10 mouse cellular contexts compared by ENCODE assay signal in genomic region chr19:11813649-11814048, GRCm38 (mm10). TPM values are rescaled to one million over a fixed set of nuclear protein-coding genes. Genes with fewer than 3 reads are reported as not detected.
A peak's percentile ranks its signal among the peaks of the same experiment; 100 is the strongest.
DNase-seq lines count a peak whose midpoint lies in the region; ATAC-seq and TF ChIP-seq lines count a peak whose summit lies in the region.
"Had no signal": no experiment of that assay in that cellular context is flagged by ENCODE, and none has a peak within 500 bp of the region (broad histone marks: within the 10 kb centered on the region; RNA-seq: fewer than 3 reads in every experiment).

No protein-coding gene starts in this region.

- 11% methylated on average over 8 of the region's 8 CpGs for WGBS in heart, embryonic 15.5 days
- 92% methylated on average over 8 of the region's 8 CpGs for WGBS in macrophage (ENCODE audit: missing documents)

- H3K4me3 ChIP-seq in ES-Bruce4 (ENCODE audit: low read depth, low read length) (no peak overlapping the region), macrophage (ENCODE audit: inconsistent target) (no peak overlapping the region)
- H3K4me3 ChIP-seq in heart, embryonic 15.5 days: no peak overlapping the region
- H3K4me3 ChIP-seq: embryonic facial prominence, embryonic 13.5 days had no signal

- H3K36me3 ChIP-seq in ES-Bruce4 (ENCODE audit: control insufficient read depth, insufficient read depth, low read length, poor library complexity, severe bottlenecking): no peaks in the 10 kb centered on the region
- no peaks in the 10 kb centered on the region for H3K36me3 ChIP-seq in heart, embryonic 15.5 days
- H3K36me3 ChIP-seq in macrophage (ENCODE audit: inconsistent target): no peaks in the 10 kb centered on the region
- H3K36me3 ChIP-seq: embryonic facial prominence, embryonic 13.5 days had no signal

- TF ChIP-seq CTCF in ES-Bruce4 (IDR thresholded peaks at IDR 0.05; ENCODE audit: low read depth, low read length): no peak

- no peak; the same call in 1 of the 2 replicates for ATAC-seq in heart, embryonic 15.5 days (replicated peaks; ENCODE audit: insufficient number of reproducible peaks, insufficient read depth, low FRiP score, low read depth)
- ATAC-seq: activated CD4-positive, CD25-positive, alpha-beta regulatory T cell, adult 4 months; hindbrain, postnatal 0 days had no signal

- no peaks in the 10 kb centered on the region for H3K27me3 ChIP-seq in ES-Bruce4 (ENCODE audit: control insufficient read depth, insufficient read depth, low read length, poor library complexity, severe bottlenecking)
- 0 out of 2 replicates have a peak, but pooled peaks cover 3% of the 10 kb centered on the region for H3K27me3 ChIP-seq in heart, embryonic 15.5 days

- peak overlapping the region; percentile 35 for H3K9ac ChIP-seq in ES-Bruce4 (ENCODE audit: low read depth, poor library complexity, severe bottlenecking)
- H3K9ac ChIP-seq in heart, embryonic 15.5 days: no peak overlapping the region
- H3K9ac ChIP-seq: embryonic facial prominence, embryonic 13.5 days had no signal

- H3K27ac ChIP-seq in ES-Bruce4 (ENCODE audit: insufficient read depth, low read length) (peak overlapping the region; percentile 26), macrophage (peak overlapping the region; percentile 8; the same call in 1 of the 2 replicates)
- peak overlapping the region; percentile 58 for H3K27ac ChIP-seq in heart, embryonic 15.5 days
- H3K27ac ChIP-seq: embryonic facial prominence, embryonic 13.5 days; hindbrain, postnatal 0 days had no signal

- no peaks in the 10 kb centered on the region for H3K9me3 ChIP-seq in ES-Bruce4 (replicated peaks; ENCODE audit: control insufficient read depth, insufficient read depth, low read length, poor library complexity, severe bottlenecking)
- no peaks in the 10 kb centered on the region for H3K9me3 ChIP-seq in heart, embryonic 15.5 days (replicated peaks)
- H3K9me3 ChIP-seq: embryonic facial prominence, embryonic 13.5 days had no signal

- no peak for TF ChIP-seq POLR2A in ES-Bruce4 (IDR thresholded peaks at IDR 0.05; ENCODE audit: insufficient read depth, low read length)

- H3K79me2 ChIP-seq in macrophage (ENCODE audit: inconsistent target): peaks cover 97% of the 10 kb centered on the region

- DNase-seq in R1 (ENCODE audit: low read depth, low spot score): peak; percentile 71
- no peak for DNase-seq in spleen, adult 12 weeks (ENCODE audit: low spot score)
- DNase-seq in right cerebral cortex, postnatal 14 days: no peak
- DNase-seq in thymus, postnatal 0 days (ENCODE audit: low spot score): no peak

- peak overlapping the region; percentile 13; the same call in 1 of the 2 replicates for H3K4me2 ChIP-seq in heart, embryonic 15.5 days
- H3K4me2 ChIP-seq: embryonic facial prominence, embryonic 13.5 days had no signal

- peaks cover 12% of the 10 kb centered on the region for H3K4me1 ChIP-seq in ES-Bruce4 (ENCODE audit: control insufficient read depth, insufficient read depth, low read length)
- peaks cover 14% of the 10 kb centered on the region for H3K4me1 ChIP-seq in heart, embryonic 15.5 days (replicated peaks)

- TF ChIP-seq EP300 in ES-Bruce4 (IDR thresholded peaks at IDR 0.05; ENCODE audit: insufficient read depth, low read depth, low read length): 0 out of 2 replicates have a peak, but pooled peaks have one; percentile 8

RNA-seq across cellular contexts. Expression of gene Stx3, which starts 5.6 kb away (rescaled TPM):
- polyA plus RNA-seq in ES-Bruce4 (2011; ENCODE audit: insufficient read depth, insufficient read length, low read depth, missing spikeins): 109 and 112 TPM in 2 replicates
- polyA plus RNA-seq in heart, embryonic 15.5 days (2015; fragmentation: Nextera tagmentation; extraction: Ambion mirVana): 4.3 and 5.9 TPM in 2 replicates
- 100 to 1,000 TPM in 23 of 26 experiments, 10 to 100 TPM in 3; 86.0 to 358 (median 130) TPM for total RNA-seq in macrophage (2018; cell fraction: chromatin; rRNA removed)
- 10 to 100 TPM; 16.8 to 73.0 (median 26.4) TPM for total RNA-seq in macrophage (2018; cell fraction: cytosol; rRNA removed)
- 100 to 1,000 TPM in 8 of 26 experiments, 10 to 100 TPM in 18; 41.8 to 219 (median 90.9) TPM for total RNA-seq in macrophage (2018; cell fraction: nucleus; rRNA removed)
- 18.7 to 25.4 TPM (median 20.5 TPM) in 3 replicates for polyA plus RNA-seq in macrophage (2018)
- 4.4 and 4.8 TPM in 2 replicates for polyA plus RNA-seq in thymus, postnatal 0 days (2015; fragmentation: Nextera tagmentation; extraction: Ambion mirVana)

RNA-seq across cellular contexts. Expression of gene Olfr1417, which starts 25.4 kb away (rescaled TPM):
- not detected in 2 replicates for polyA plus RNA-seq in ES-Bruce4 (2011; ENCODE audit: insufficient read depth, insufficient read length, low read depth, missing spikeins)
- polyA plus RNA-seq in heart, embryonic 15.5 days (2015; fragmentation: Nextera tagmentation; extraction: Ambion mirVana): not detected in 2 replicates
- total RNA-seq in macrophage (2018; cell fraction: chromatin; rRNA removed): not detected
- not detected for total RNA-seq in macrophage (2018; cell fraction: cytosol; rRNA removed)
- total RNA-seq in macrophage (2018; cell fraction: nucleus; rRNA removed): 1 to 10 TPM in 1 of 26 experiments, under 1 TPM in 1, not detected in 24; 0.34 to 1.0 TPM
- not detected in 3 replicates for polyA plus RNA-seq in macrophage (2018)
- not detected in 2 replicates for polyA plus RNA-seq in thymus, postnatal 0 days (2015; fragmentation: Nextera tagmentation; extraction: Ambion mirVana)
- total RNA-seq: hindbrain, postnatal 0 days had no signal
- polyA plus RNA-seq: activated CD4-positive, CD25-positive, alpha-beta regulatory T cell, adult 4 months; embryonic facial prominence, embryonic 13.5 days had no signal

RNA-seq across cellular contexts. Expression of gene Mrpl16, which starts 43.5 kb away (rescaled TPM):
- polyA plus RNA-seq in ES-Bruce4 (2011; ENCODE audit: insufficient read depth, insufficient read length, low read depth, missing spikeins) (46.5 and 49.6 TPM in 2 replicates), macrophage (2018) (27.2 to 40.6 TPM (median 35.2 TPM) in 3 replicates)
- 59.4 and 66.6 TPM in 2 replicates for polyA plus RNA-seq in heart, embryonic 15.5 days (2015; fragmentation: Nextera tagmentation; extraction: Ambion mirVana)
- total RNA-seq in macrophage (2018; cell fraction: chromatin; rRNA removed): 10 to 100 TPM in 8 of 26 experiments, 1 to 10 TPM in 18; 2.5 to 12.3 (median 7.2) TPM
- total RNA-seq in macrophage (2018; cell fraction: cytosol; rRNA removed): 10 to 100 TPM; 18.7 to 33.6 (median 26.1) TPM
- 10 to 100 TPM in 13 of 26 experiments, 1 to 10 TPM in 13; 2.3 to 13.7 (median 9.9) TPM for total RNA-seq in macrophage (2018; cell fraction: nucleus; rRNA removed)
- polyA plus RNA-seq in thymus, postnatal 0 days (2015; fragmentation: Nextera tagmentation; extraction: Ambion mirVana): 52.1 and 54.3 TPM in 2 replicates

RNA-seq across cellular contexts. Expression of gene Olfr1418, which starts 47.2 kb away (rescaled TPM):
- polyA plus RNA-seq in ES-Bruce4 (2011; ENCODE audit: insufficient read depth, insufficient read length, low read depth, missing spikeins) (not detected in 2 replicates), macrophage (2018) (not detected in 3 replicates)
- polyA plus RNA-seq in heart, embryonic 15.5 days (2015; fragmentation: Nextera tagmentation; extraction: Ambion mirVana): not detected in 2 replicates
- total RNA-seq in macrophage (2018; cell fraction: chromatin; rRNA removed): not detected
- not detected for total RNA-seq in macrophage (2018; cell fraction: cytosol; rRNA removed)
- total RNA-seq in macrophage (2018; cell fraction: nucleus; rRNA removed): not detected
- polyA plus RNA-seq in thymus, postnatal 0 days (2015; fragmentation: Nextera tagmentation; extraction: Ambion mirVana): not detected in 2 replicates
- total RNA-seq: hindbrain, postnatal 0 days had no signal
- polyA plus RNA-seq: activated CD4-positive, CD25-positive, alpha-beta regulatory T cell, adult 4 months; embryonic facial prominence, embryonic 13.5 days; hindbrain, postnatal 0 days had no signal

Comparison
In these comparisons a context has a peak if more than half of its experiments do, and no peak if none do; other contexts are left out.
1. H3K27ac ChIP-seq: peak in every context shown above with its lines; median percentile 58 in heart, embryonic 15.5 days; 26 in ES-Bruce4; 8 in macrophage.